Mouse (Mus musculus) lung, postnatal 0 days (tissue): ENCODE results near the gene Sema3f. TPM values are rescaled to one million over a fixed set of nuclear protein-coding genes. Genes with fewer than 3 reads are reported as not detected.
A peak's percentile ranks its signal among the peaks of the same experiment; 100 is the strongest.

Experiments
- ATAC-seq: fragments of 200-750 bp; cut with Nextera tagmentation; 2 replicates; pipeline ENCODE4 v1.8.0; 2017; ENCODE audit warnings: moderate library complexity
- DNase-seq: peaks from one replicate; pipeline ENCODE4 v3.0.0-alpha.2; 2016; ENCODE audit warnings: low spot score
- H3K27ac ChIP-seq: fragments of 300-500 bp; sonication (generic); 2 replicates; pipeline ENCODE4 v1.5.1; 2014; ENCODE audit warnings: antibody characterized with exemption, mild to moderate bottlenecking, low read length, mixed read lengths
- H3K27me3 ChIP-seq: fragments of 300-500 bp; sonication (generic); replicated peaks from 2 replicates; pipeline ENCODE4 v1.6.1; 2014; ENCODE audit warnings: low read length, mixed read lengths; ENCODE audit not compliant: insufficient read depth
- H3K36me3 ChIP-seq: fragments of 300-500 bp; sonication (generic); 2 replicates; pipeline ENCODE4 v1.6.1; 2014; ENCODE audit warnings: low read length, mixed read lengths; ENCODE audit not compliant: insufficient read depth
- H3K4me1 ChIP-seq: fragments of 300-500 bp; sonication (generic); 2 replicates; pipeline ENCODE4 v1.6.1; 2014; ENCODE audit warnings: antibody characterized with exemption, low read depth, low read length, mixed read lengths; ENCODE audit not compliant: insufficient read depth
- H3K4me2 ChIP-seq: fragments of 300-500 bp; sonication (generic); replicated peaks from 2 replicates; pipeline ENCODE4 v1.6.1; 2014; ENCODE audit warnings: low read depth, mild to moderate bottlenecking, low read length, moderate library complexity, mixed read lengths
- H3K4me3 ChIP-seq: fragments of 300-500 bp; sonication (generic); 2 replicates; pipeline ENCODE4 v1.5.1; 2014; ENCODE audit warnings: low read depth, low read length
- H3K9ac ChIP-seq: fragments of 300-500 bp; sonication (generic); replicated peaks from 2 replicates; pipeline ENCODE4 v1.6.1; 2014; ENCODE audit warnings: low read depth, mild to moderate bottlenecking
- H3K9me3 ChIP-seq: fragments of 300-500 bp; sonication (generic); 2 replicates; pipeline ENCODE4 v1.6.1; 2016; ENCODE audit warnings: low read length, mixed read lengths
- CTCF ChIP-seq: IDR thresholded peaks from 2 replicates; pipeline ENCODE4 v1.5.1; 2016; ENCODE audit warnings: antibody characterized with exemption, mild to moderate bottlenecking
- EP300 ChIP-seq: IDR thresholded peaks from 2 replicates; pipeline ENCODE4 v1.6.1; 2016; ENCODE audit warnings: antibody characterized with exemption, mild to moderate bottlenecking, control low read depth
- WGBS: fragments of 180-500 bp; shearing (Covaris S2); extraction: QIAGEN DNeasy Blood & Tissue Kit; methylation state at CpG from one replicate; pipeline ENCODE4 v1.1.7; 2014; 5-methylcytosine and 5-hydroxymethylcytosine counted together
- polyA plus RNA-seq: library from polyadenylated mRNA; unstranded; fragments of >200 nt; fragmentation: Nextera tagmentation; extraction: Ambion mirVana; gene quantifications from 2 replicates; pipeline ENCODE4 v1.2.1, GENCODE M21; 2015

Gene Sema3f
- polyA plus RNA-seq, 1 experiment from 2014 or later: 24.9 TPM

DNA sequence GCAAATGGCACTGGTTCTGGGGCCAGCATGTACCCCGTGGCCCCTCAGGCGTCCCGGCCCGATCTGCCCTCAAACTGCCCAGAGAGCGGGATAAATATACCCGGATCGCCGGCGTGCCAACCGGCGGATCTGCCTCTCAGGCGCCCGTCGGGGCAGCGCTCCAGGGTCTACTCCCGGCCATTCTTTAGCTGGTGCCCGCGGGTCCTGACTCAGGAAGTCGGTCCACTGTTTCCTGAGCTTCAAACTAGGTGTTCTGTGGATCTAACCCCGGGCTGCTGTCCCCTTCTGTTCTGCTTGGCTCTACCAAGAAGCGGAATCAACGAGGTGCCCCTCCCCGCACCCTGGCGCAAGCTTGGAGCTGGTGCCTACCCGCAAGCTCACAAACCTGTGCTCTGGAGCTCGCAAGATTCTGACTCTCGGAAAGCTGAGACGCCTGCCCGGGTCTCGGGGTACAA is 43.5 kb downstream of the Sema3f start:
- ATAC-seq (peak; percentile 37), DNase-seq (no peak)

GRCm38 (mm10) chr9:107665308-107665707 is 45.0 kb downstream of the Sema3f start:
- Histone ChIP-seq H3K27ac (no peak overlapping the region), H3K9me3 (no peaks in the 10 kb centered on the region), H3K4me3 (no peak overlapping the region), H3K4me2 (no peak overlapping the region), H3K36me3 (no peaks in the 10 kb centered on the region), H3K27me3 (no peaks in the 10 kb centered on the region), H3K4me1 (peaks cover 15% of the 10 kb centered on the region), H3K9ac (no peak overlapping the region)
- 81% methylated on average over 7 of the region's 7 CpGs for WGBS
- TF ChIP-seq CTCF (no peak), EP300 (no peak)
- DNase-seq (no peak), ATAC-seq (no peak)

More for the DNA sequence above, 43.5 kb downstream of the Sema3f start:
- Histone ChIP-seq H3K9ac (0 out of 2 replicates have a peak overlapping the region, but pooled peaks have one; percentile 5), H3K4me3 (peak overlapping the region; percentile 29), H3K9me3 (no peaks in the 10 kb centered on the region), H3K36me3 (no peaks in the 10 kb centered on the region), H3K4me2 (peak overlapping the region; percentile 74), H3K27ac (no peak overlapping the region), H3K27me3 (no peaks in the 10 kb centered on the region), H3K4me1 (peaks cover 15% of the 10 kb centered on the region)
- WGBS: 0% methylated on average over 30 of the region's 30 CpGs
- TF ChIP-seq CTCF (no peak), EP300 (no peak)

GRCm38 (mm10) chr9:107663525-107663924 is 46.8 kb downstream of the Sema3f start:
- H3K9ac ChIP-seq: no peak overlapping the region
- no peaks in the 10 kb centered on the region for H3K9me3 ChIP-seq
- WGBS: 62% methylated on average over 9 of the region's 9 CpGs
- H3K4me3 ChIP-seq: no peak overlapping the region
- H3K27ac ChIP-seq: no peak overlapping the region
- no peaks in the 10 kb centered on the region for H3K27me3 ChIP-seq
- H3K36me3 ChIP-seq: no peaks in the 10 kb centered on the region
- TF ChIP-seq EP300: no peak
- peaks cover 15% of the 10 kb centered on the region for H3K4me1 ChIP-seq
- H3K4me2 ChIP-seq: no peak overlapping the region
- ATAC-seq (no peak), DNase-seq (no peak)

DNA sequence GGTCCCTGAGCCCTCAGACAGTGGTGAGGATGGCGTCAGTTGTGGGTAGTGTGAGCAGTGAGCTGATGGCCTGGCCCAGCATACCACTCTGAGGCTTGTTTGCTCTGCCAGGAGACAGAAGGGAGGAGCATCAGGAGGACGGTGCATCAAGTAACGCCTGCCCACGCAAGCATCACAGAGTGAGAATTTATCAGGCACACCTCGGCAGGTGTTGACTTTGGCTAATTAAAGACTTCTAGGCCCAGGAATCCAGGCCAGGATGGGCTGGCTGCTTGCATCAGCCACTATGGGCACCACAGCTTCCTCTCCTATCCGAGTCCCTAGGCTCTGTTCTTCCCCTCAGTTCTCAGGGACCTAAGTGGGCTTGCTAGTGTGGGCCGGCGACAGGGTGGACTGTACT is 47.9 kb downstream of the Sema3f start:
- no peaks in the 10 kb centered on the region for H3K9me3 ChIP-seq
- TF ChIP-seq CTCF (no peak), EP300 (no peak)
- H3K4me3 ChIP-seq: no peak overlapping the region
- no peaks in the 10 kb centered on the region for H3K27me3 ChIP-seq
- no peak for ATAC-seq
- no peaks in the 10 kb centered on the region for H3K36me3 ChIP-seq
- WGBS: 73% methylated on average over 8 of the region's 8 CpGs
- H3K4me2 ChIP-seq: no peak overlapping the region
- peaks cover 13% of the 10 kb centered on the region for H3K4me1 ChIP-seq
- H3K9ac ChIP-seq: no peak overlapping the region
- no peak overlapping the region for H3K27ac ChIP-seq
- no peak for DNase-seq

DNA sequence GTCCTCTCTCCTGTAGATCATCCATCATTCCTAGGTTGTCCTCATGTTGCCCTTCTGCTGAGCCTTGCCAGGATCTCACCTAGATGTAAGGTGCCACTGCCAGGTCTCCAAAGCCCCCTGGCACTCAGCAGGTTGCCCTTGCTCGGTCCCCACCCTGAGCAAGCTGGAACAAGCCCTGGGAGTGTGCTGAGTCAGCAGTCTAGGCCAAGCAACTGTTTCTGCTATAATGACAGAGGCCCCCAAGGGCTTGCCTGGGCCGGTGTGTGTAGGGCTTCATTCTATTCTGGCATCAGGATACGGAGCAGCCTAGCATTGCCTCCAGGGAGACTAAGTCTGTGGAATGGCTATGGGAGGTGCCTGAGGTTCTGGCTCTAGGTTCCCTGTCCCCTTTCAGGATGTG is 49.5 kb downstream of the Sema3f start:
- DNase-seq: no peak
- no peak for TF ChIP-seq EP300
- TF ChIP-seq CTCF: no peak
- Histone ChIP-seq H3K9ac (no peak overlapping the region), H3K4me3 (no peak overlapping the region), H3K9me3 (no peaks in the 10 kb centered on the region), H3K36me3 (no peaks in the 10 kb centered on the region), H3K27ac (no peak overlapping the region), H3K27me3 (no peaks in the 10 kb centered on the region), H3K4me1 (no peaks in the 10 kb centered on the region), H3K4me2 (no peak overlapping the region)
- no peak for ATAC-seq
- WGBS: 70% methylated on average over 3 of the region's 3 CpGs

GRCm38 (mm10) chr9:107659961-107660360 is 50.3 kb downstream of the Sema3f start:
- H3K27me3 ChIP-seq: no peaks in the 10 kb centered on the region
- TF ChIP-seq EP300 (no peak), CTCF (no peak)

DNA sequence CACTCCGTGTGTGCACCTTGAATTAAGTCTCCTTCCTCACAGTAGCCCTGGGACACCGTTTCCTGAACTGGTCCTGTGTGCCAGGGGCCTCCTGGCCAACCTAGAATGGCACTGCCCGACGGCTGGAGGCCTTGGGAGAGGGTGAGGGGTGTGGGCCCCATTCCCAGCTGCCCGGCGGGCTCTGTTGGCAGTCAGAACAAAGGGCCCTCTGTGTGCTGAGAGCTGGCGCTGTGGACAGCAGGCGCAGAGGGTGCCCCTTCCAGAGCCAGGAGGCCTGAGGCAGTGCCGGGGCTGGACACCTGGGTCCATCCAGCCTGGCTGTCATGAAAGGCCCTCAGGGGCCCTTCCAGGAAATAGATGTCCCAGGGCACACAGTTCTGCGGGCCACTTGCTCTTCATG is 50.7 kb downstream of the Sema3f start:
- no peak overlapping the region for H3K9ac ChIP-seq
- H3K4me2 ChIP-seq: no peak overlapping the region
- no peak overlapping the region for H3K27ac ChIP-seq
- TF ChIP-seq CTCF (no peak), EP300 (no peak)
- no peaks in the 10 kb centered on the region for H3K27me3 ChIP-seq
- H3K4me1 ChIP-seq: no peaks in the 10 kb centered on the region
- no peak for DNase-seq
- WGBS: 55% methylated on average over 10 of the region's 10 CpGs
- no peak for ATAC-seq
- no peaks in the 10 kb centered on the region for H3K36me3 ChIP-seq
- H3K4me3 ChIP-seq: no peak overlapping the region
- no peaks in the 10 kb centered on the region for H3K9me3 ChIP-seq

More at GRCm38 (mm10) chr9:107659961-107660360, 50.3 kb downstream of the Sema3f start:
- Histone ChIP-seq H3K4me3 (no peak overlapping the region), H3K4me1 (no peaks in the 10 kb centered on the region), H3K9ac (no peak overlapping the region), H3K9me3 (no peaks in the 10 kb centered on the region), H3K27ac (no peak overlapping the region), H3K36me3 (no peaks in the 10 kb centered on the region), H3K4me2 (no peak overlapping the region)
- ATAC-seq: no peak
- WGBS: 84% methylated on average over 3 of the region's 3 CpGs
- no peak for DNase-seq
